Mouse (Mus musculus) layer of hippocampus, postnatal 25 days (tissue): ENCODE results near the gene Oaz2. TPM values are rescaled to one million over a fixed set of nuclear protein-coding genes. Genes with fewer than 3 reads are reported as not detected.

Experiments
- total RNA-seq, 2 experiments: library from RNA; stranded (reverse); gene quantifications; 2 replicates each; pipeline ENCODE4 v1.2.3; 2021

The Oaz2 gene
- total RNA-seq, 2 experiments from 2014 or later, result 199 to 217 TPM

Other genes starting within 250 kb of the Oaz2 start
- not detected for gene Slc51b, start 245.0 kb upstream of the Oaz2 start, total RNA-seq
- 10 to 100 TPM; 15.5 to 20.3 TPM for gene Mtfmt, start 232.2 kb upstream of the Oaz2 start, total RNA-seq
- gene Spg21, start 207.1 kb upstream of the Oaz2 start, total RNA-seq, result 10 to 100 TPM; 29.6 to 39.8 TPM
- 1 to 10 TPM; 3.3 to 3.8 TPM for gene Ankdd1a, start 147.8 kb upstream of the Oaz2 start, total RNA-seq
- 10 to 100 TPM; 11.3 to 13.7 TPM for gene Plekho2, start 88.0 kb upstream of the Oaz2 start, total RNA-seq
- under 1 TPM; 0.07 to 0.19 TPM for gene Pif1, start 80.8 kb upstream of the Oaz2 start, total RNA-seq
- gene Rbpms2, start 38.4 kb upstream of the Oaz2 start, total RNA-seq, result 1 to 10 TPM; 2.8 to 2.9 TPM
- gene Zfp609, start 159.6 kb downstream of the Oaz2 start, total RNA-seq, result 10 to 100 TPM; 42.9 to 54.3 TPM
- gene Pclaf, start 222.2 kb downstream of the Oaz2 start, total RNA-seq, result 1 to 10 TPM; 1.2 to 1.4 TPM
- 10 to 100 TPM; 36.3 to 38.3 TPM for gene Trip4, start 240.8 kb downstream of the Oaz2 start, total RNA-seq
- 10 to 100 TPM; 34.2 to 46.4 TPM for gene Csnk1g1, start 240.9 kb downstream of the Oaz2 start, total RNA-seq